Mouse (Mus musculus) liver, embryonic 13.5 days (tissue): ENCODE results near the gene Apol7a. TPM values are rescaled to one million over a fixed set of nuclear protein-coding genes. Genes with fewer than 3 reads are reported as not detected.
A peak's percentile ranks its signal among the peaks of the same experiment; 100 is the strongest.

ENCODE experiments used
- ATAC-seq: fragments of 200-750 bp; cut with Nextera tagmentation; 2 replicates; pipeline ENCODE4 v1.8.0; 2017; ENCODE audit warnings: low read depth, mild to moderate bottlenecking, moderate number of reproducible peaks, moderate library complexity
- DNase-seq: peaks from one replicate; pipeline ENCODE4 v3.0.0; 2022
- H3K27ac ChIP-seq: fragments of 300-500 bp; sonication (generic); 2 replicates; pipeline ENCODE4 v1.5.1; 2015; ENCODE audit warnings: moderate library complexity, mild to moderate bottlenecking, inconsistent platforms
- H3K27me3 ChIP-seq: fragments of 300-500 bp; sonication (generic); 2 replicates; pipeline ENCODE4 v1.6.1; 2015; ENCODE audit warnings: mild to moderate bottlenecking, inconsistent platforms
- H3K36me3 ChIP-seq: fragments of 300-500 bp; sonication (generic); 2 replicates; pipeline ENCODE4 v1.6.1; 2015; ENCODE audit warnings: mild to moderate bottlenecking, inconsistent platforms
- H3K4me1 ChIP-seq: fragments of 300-500 bp; sonication (generic); replicated peaks from 2 replicates; pipeline ENCODE4 v1.6.1; 2015; ENCODE audit warnings: inconsistent platforms
- H3K4me2 ChIP-seq: fragments of 300-500 bp; sonication (generic); 2 replicates; pipeline ENCODE4 v1.6.1; 2015; ENCODE audit warnings: inconsistent platforms, mild to moderate bottlenecking, moderate library complexity
- H3K4me3 ChIP-seq: fragments of 300-500 bp; sonication (generic); replicated peaks from 2 replicates; pipeline ENCODE4 v1.5.1; 2015; ENCODE audit warnings: mild to moderate bottlenecking, inconsistent platforms
- H3K9ac ChIP-seq: fragments of 300-500 bp; sonication (generic); 2 replicates; pipeline ENCODE4 v1.6.1; 2015; ENCODE audit warnings: mild to moderate bottlenecking, inconsistent platforms
- H3K9me3 ChIP-seq: fragments of 300-500 bp; sonication (generic); replicated peaks from 2 replicates; pipeline ENCODE4 v1.6.1; 2016; ENCODE audit warnings: inconsistent platforms
- WGBS: fragments of 180-500 bp; shearing (Covaris S2); methylation state at CpG from one replicate; pipeline ENCODE4 v1.1.7; 2015; ENCODE audit not compliant: insufficient replicate concordance; 5-methylcytosine and 5-hydroxymethylcytosine counted together
- polyA plus RNA-seq: library from polyadenylated mRNA; unstranded; fragments of >200 nt; fragmentation: Nextera tagmentation; extraction: Ambion mirVana; gene quantifications from 2 replicates; pipeline ENCODE4 v1.2.1, GENCODE M21; 2015

Gene Apol7a
- polyA plus RNA-seq, 1 experiment from 2014 or later: 0.27 TPM

DNA sequence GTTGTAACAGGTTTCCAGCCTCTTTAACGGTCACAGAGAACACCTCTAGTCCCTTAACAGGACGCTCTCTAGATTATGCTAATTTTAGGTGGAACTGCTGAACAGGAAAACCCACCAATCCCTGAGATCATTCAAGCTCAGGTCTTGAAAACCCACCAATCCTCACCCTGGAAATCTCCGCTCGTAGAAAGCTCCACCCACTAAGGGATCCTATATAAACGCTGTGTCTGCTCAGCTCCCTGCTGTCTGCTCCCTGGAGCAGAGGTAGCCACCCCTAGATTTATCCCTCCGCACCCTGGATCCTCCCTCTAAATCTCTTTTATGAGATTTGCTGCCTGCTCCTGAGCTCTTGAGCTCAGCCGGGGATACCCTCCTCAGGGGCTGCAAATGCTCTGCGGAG is 28.3 kb downstream of the Apol7a start:
- H3K9ac ChIP-seq: no peak overlapping the region
- H3K27me3 ChIP-seq: peaks cover 16% of the 10 kb centered on the region
- H3K9me3 ChIP-seq: no peaks in the 10 kb centered on the region
- H3K36me3 ChIP-seq: no peaks in the 10 kb centered on the region
- H3K4me2 ChIP-seq: no peak overlapping the region
- WGBS: 78% methylated on average over 8 of the region's 8 CpGs
- ATAC-seq (no peak), DNase-seq (no peak)
- H3K4me3 ChIP-seq: no peak overlapping the region
- H3K27ac ChIP-seq: no peak overlapping the region
- peaks cover 5% of the 10 kb centered on the region; the same call in 1 of the 2 replicates for H3K4me1 ChIP-seq

DNA sequence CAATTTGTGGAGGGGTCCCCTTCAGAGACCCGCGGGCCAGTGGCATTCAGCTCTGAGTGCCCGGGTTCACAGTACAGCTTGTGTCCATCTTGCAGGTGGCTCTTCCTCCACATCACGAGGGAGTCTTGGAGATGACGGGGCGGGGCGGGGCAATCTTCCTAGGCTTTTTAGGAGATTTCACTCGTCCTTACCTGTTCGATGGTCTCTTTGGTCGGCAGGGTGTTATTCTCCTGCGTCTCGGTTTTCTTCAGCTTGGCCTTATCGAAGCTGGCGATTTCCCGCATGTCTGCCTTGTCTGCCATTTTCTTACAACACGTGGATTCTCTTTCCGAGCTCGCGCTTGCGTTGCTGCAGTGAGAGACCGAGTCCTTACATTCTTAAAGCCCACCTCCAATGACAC is 28.9 kb downstream of the Apol7a start:
- Histone ChIP-seq H3K4me3 (no peak overlapping the region), H3K27me3 (peaks cover 17% of the 10 kb centered on the region), H3K4me2 (no peak overlapping the region), H3K9ac (no peak overlapping the region), H3K9me3 (no peaks in the 10 kb centered on the region), H3K27ac (no peak overlapping the region), H3K36me3 (no peaks in the 10 kb centered on the region), H3K4me1 (peaks cover 5% of the 10 kb centered on the region; the same call in 1 of the 2 replicates)
- DNase-seq: no peak
- WGBS: 82% methylated on average over 21 of the region's 21 CpGs
- ATAC-seq: no peak

DNA sequence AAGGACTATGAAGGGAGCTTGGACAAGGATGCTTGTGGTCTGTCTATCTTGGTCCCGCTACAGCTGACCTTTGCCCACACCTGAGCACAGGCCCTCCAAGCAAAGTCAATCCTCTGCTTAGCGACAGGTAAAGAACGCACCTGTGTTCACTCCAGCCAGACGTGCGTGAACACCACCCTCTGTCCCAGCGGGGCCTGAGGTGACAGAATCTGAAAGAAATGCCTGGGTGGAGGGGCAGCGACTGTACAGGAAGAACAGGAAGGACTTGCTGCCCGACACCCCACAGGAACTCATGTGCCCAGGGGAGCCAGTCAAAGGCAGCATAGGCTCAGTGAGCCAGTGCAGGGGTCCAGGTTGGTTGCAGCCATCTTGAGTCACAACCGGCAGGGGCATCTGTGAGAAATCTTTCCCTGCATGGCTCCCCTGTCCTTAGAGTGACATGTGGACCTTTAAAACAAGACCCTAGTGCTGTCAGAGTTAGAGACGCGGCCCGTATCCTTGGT is 30.0 kb downstream of the Apol7a start:
- Histone ChIP-seq H3K9ac (no peak overlapping the region), H3K27me3 (peaks cover 17% of the 10 kb centered on the region), H3K27ac (no peak overlapping the region), H3K4me1 (peaks cover 5% of the 10 kb centered on the region; the same call in 1 of the 2 replicates), H3K9me3 (no peaks in the 10 kb centered on the region), H3K36me3 (no peaks in the 10 kb centered on the region), H3K4me2 (no peak overlapping the region), H3K4me3 (no peak overlapping the region)
- no peak for DNase-seq
- 74% methylated on average over 12 of the region's 12 CpGs for WGBS
- no peak for ATAC-seq

DNA sequence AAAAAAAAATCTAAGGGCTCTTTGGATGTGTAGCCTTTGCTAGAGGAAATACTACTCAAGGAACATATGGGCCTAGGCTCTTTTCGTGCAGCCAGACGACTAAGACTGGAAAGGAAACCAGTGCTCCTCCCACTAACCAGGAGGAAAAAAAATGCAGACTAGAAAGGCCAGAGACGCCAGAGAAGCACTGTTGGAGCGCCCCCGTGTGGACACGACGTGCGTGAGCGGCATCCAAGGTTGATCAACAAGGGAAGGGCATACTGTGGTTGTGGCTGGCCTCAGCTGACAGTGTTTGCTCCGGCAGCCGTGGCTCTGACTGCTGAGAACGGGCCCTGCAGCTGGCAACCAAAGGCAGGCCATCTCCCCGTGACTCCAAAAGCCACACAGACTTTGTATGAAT is 30.8 kb downstream of the Apol7a start:
- Histone ChIP-seq H3K4me3 (no peak overlapping the region), H3K9me3 (no peaks in the 10 kb centered on the region), H3K4me1 (peaks cover 5% of the 10 kb centered on the region; the same call in 1 of the 2 replicates), H3K27me3 (peaks cover 17% of the 10 kb centered on the region), H3K36me3 (no peaks in the 10 kb centered on the region), H3K27ac (no peak overlapping the region), H3K4me2 (peak overlapping the region; percentile 34; the same call in 1 of the 2 replicates), H3K9ac (no peak overlapping the region)
- under 1% methylated on average over 13 of the region's 13 CpGs for WGBS
- DNase-seq (peak; percentile 64), ATAC-seq (no peak)

DNA sequence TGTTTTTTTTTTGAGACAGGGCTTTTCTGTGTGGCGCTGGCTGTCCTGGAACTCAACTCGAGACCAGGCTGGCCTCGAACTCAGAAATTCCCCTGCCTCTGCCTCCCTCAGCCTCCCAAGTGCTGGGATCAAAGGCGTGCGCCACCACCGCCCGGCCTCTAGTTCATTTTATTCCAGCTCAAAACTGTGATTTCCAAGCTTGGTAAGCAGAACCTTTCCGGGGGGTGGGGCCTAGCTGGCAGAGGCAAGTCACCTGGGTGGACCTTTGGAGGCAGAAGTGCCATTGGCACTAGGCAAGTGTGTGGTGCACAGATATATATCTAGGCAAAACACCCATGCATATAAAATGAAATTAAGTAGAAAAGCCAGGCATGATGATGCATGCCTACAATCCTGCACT is 31.4 kb downstream of the Apol7a start:
- Histone ChIP-seq H3K36me3 (no peaks in the 10 kb centered on the region), H3K27ac (no peak overlapping the region), H3K9ac (no peak overlapping the region), H3K4me2 (no peak overlapping the region), H3K4me1 (peaks cover 5% of the 10 kb centered on the region; the same call in 1 of the 2 replicates), H3K4me3 (no peak overlapping the region), H3K9me3 (no peaks in the 10 kb centered on the region), H3K27me3 (peaks cover 17% of the 10 kb centered on the region)
- 34% methylated on average over 8 of the region's 8 CpGs for WGBS
- DNase-seq: no peak
- ATAC-seq: no peak

DNA sequence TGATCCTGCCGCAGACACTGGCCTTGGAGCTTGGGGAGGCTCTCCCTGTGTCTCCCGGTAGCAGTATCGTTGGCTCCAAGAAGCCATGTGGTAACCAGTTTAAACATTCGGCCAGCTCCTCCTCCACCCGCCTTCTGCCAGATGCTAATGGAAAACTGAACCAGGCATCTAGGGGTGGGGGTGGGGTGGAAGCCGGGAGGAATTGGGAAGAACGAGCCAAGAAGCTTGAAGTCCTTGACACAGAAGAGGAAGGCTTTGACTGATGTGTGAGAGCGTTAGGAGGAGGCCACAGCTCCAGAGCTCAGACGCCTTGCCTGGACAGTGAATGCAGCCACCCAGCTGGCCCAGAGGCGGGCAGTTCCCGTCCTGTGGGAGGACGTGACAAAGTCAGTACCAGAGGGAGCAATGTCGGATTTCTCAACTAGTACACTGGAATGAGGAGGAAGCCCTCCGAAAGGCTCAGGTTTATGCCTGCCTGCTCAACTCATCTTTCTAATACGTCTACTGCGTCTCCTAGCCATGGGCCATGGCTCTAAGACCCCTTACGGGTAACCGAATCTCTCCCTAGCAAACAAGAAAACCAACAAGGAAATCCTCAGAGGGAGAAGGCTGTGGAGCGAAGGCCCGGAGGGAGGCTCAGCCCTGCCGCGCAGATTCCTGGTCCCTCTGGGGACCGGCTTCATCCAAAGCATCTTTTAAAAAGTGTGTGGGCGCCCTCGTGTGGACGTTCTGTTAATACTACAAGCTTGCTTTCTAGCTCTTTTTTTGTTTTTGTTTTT is 32.0 kb downstream of the Apol7a start:
- DNase-seq: peak; percentile 20
- 6% methylated on average over 26 of the region's 26 CpGs for WGBS
- no peak overlapping the region; the same call in 1 of the 2 replicates for H3K9ac ChIP-seq
- peak overlapping the region; percentile 55 for H3K27ac ChIP-seq
- H3K9me3 ChIP-seq: no peaks in the 10 kb centered on the region
- no peaks in the 10 kb centered on the region for H3K36me3 ChIP-seq
- H3K27me3 ChIP-seq: peaks cover 17% of the 10 kb centered on the region
- no peak for ATAC-seq
- H3K4me2 ChIP-seq: peak overlapping the region; percentile 44
- peaks cover 5% of the 10 kb centered on the region; the same call in 1 of the 2 replicates for H3K4me1 ChIP-seq
- peak overlapping the region; percentile 27; the same call in 1 of the 2 replicates for H3K4me3 ChIP-seq

DNA sequence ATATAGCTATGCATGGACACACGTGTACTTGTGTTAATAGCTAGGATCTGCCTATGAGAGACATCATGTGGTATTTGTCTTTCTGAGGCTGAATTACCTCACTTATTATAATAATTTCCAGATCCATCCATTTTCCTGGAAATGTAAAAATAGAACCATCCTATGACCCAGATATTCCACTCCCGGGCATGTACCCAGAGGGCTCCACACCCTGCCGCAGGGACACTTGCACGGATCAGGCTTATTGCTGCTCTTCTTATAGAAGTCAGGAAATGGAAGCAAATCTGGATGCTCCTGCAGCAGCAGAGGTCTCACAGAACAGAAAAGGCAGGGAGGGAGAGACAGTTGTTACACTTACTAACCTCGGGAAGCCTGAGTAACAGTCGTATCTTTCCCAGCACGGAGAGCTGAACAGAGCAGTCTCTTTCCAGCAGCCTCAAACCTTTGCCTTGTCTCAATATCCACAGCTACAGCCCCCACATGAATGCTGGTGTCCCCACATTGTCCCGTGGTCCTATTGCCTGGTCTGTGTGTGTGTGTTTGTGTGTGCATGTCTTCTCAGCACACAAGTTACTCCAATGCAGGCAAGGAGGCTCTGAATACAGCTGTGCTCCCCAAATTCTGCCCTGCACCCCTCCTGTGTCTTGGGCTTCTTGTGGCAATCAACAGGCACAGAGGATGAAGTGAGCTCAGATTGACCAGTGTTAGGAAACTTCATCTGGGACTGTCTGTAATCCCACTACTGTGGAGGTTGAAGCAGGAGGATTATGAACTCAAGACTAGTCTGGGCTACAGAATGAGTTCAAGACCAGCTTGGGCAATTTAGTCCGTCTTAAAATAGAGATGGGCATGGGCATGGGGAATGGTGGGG is 33.0 kb downstream of the Apol7a start:
- WGBS: 50% methylated on average over 9 of the region's 9 CpGs
- Histone ChIP-seq H3K4me2 (no peak overlapping the region), H3K27ac (no peak overlapping the region)

DNA sequence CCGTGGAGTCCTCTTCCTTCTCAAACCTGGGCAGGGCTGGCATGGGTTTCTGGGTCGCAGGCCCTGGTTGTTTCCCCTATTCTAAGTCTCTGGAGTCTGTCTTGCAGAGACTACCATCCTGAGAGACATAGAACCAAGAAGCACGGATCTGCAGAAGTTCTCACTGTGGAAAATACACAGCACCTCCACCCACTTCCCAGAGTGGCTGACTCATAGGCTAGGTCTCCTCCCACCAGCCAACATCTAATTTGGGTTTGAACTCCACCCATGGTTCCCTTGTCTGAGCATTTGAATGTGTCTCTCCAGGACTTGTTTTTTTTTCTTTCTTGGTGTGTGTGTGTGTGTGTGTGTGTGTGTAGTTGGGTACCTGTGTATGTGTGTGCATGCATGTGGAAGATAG is 34.9 kb downstream of the Apol7a start:
- Histone ChIP-seq H3K9me3 (no peaks in the 10 kb centered on the region), H3K27me3 (peaks cover 24% of the 10 kb centered on the region), H3K4me3 (no peak overlapping the region), H3K4me2 (no peak overlapping the region), H3K36me3 (no peaks in the 10 kb centered on the region), H3K4me1 (peaks cover 5% of the 10 kb centered on the region; the same call in 1 of the 2 replicates), H3K27ac (no peak overlapping the region), H3K9ac (no peak overlapping the region)
- DNase-seq (no peak), ATAC-seq (no peak)
- 37% methylated on average over 3 of the region's 3 CpGs for WGBS

More for the DNA sequence above, 33.0 kb downstream of the Apol7a start:
- ATAC-seq (no peak), DNase-seq (no peak)
- no peak overlapping the region for H3K4me3 ChIP-seq
- no peaks in the 10 kb centered on the region for H3K9me3 ChIP-seq
- peaks cover 5% of the 10 kb centered on the region; the same call in 1 of the 2 replicates for H3K4me1 ChIP-seq
- H3K9ac ChIP-seq: no peak overlapping the region
- no peaks in the 10 kb centered on the region for H3K36me3 ChIP-seq
- H3K27me3 ChIP-seq: peaks cover 17% of the 10 kb centered on the region

DNA sequence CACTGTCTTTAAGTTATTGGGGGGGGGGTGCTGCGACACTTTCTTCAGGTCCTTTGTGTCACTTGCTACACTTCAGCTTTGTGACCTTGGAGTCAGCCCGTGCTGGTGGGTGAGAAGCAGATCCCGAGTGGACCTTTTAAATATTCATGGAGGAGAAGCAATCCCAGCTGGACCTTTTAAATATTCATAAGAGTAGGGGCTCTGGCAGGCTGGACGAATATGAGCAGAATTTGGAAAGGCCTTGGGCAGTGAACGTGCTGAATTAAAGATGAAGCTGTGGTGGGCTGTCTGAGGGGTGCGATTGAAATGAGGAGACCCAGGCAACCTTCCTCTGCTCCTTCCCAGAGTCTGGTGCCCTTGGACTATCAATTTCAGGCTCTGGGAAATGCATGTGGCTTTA is 35.3 kb downstream of the Apol7a start:
- Histone ChIP-seq H3K4me2 (no peak overlapping the region), H3K36me3 (no peaks in the 10 kb centered on the region), H3K4me1 (peaks cover 6% of the 10 kb centered on the region; the same call in 1 of the 2 replicates), H3K4me3 (no peak overlapping the region), H3K9me3 (no peaks in the 10 kb centered on the region), H3K9ac (no peak overlapping the region), H3K27ac (no peak overlapping the region), H3K27me3 (peaks cover 27% of the 10 kb centered on the region)
- 50% methylated on average over 6 of the region's 6 CpGs for WGBS
- ATAC-seq: no peak
- no peak for DNase-seq

DNA sequence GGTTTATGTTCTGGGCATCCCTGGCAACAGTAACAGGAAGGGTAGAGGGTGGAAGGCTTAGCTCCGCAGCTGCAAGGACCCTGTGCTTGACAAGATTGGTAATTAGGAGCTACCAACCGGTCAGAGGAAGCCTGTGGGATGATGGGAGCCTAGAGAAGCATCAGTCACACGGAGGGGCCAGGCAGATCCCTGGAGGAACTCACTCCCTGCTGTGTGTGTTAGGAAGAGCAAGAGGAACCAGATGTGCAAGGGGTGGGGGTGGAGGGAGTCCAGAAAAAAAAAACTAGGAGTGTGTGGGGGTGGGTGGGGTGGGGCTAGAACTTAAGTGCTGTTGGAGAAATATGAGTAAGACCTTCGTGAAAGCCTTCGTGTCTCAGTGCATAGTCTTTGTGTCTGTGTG is 36.0 kb downstream of the Apol7a start:
- no peak overlapping the region for H3K27ac ChIP-seq
- H3K4me1 ChIP-seq: peaks cover 10% of the 10 kb centered on the region; the same call in 1 of the 2 replicates
- no peak for ATAC-seq
- peaks cover 27% of the 10 kb centered on the region for H3K27me3 ChIP-seq
- DNase-seq: no peak
- H3K4me2 ChIP-seq: no peak overlapping the region
- H3K4me3 ChIP-seq: no peak overlapping the region
- 28% methylated on average over 5 of the region's 5 CpGs for WGBS
- no peaks in the 10 kb centered on the region for H3K36me3 ChIP-seq
- H3K9me3 ChIP-seq: no peaks in the 10 kb centered on the region
- no peak overlapping the region for H3K9ac ChIP-seq

DNA sequence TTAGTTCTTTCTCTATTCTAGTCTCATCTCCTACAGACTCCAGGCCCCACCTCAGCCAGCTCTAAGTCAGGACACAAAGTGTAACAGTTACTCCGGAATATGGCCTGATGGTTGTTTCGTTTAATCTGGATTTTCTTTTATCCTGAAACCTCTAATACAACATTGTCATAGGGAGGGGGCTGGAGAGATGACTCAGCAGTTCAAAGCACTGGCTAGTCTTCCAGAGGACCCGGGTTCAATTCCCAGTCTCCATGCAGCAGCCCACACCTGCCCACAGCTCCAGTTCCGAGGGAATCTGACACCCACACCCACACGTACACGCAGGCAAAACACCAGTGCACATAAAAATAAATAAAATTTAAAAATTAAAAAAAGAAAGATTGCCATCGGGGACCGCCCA is 39.0 kb downstream of the Apol7a start:
- 72% methylated on average over 8 of the region's 8 CpGs for WGBS
- H3K4me3 ChIP-seq: no peak overlapping the region
- DNase-seq (no peak), ATAC-seq (no peak)
- no peak overlapping the region for H3K9ac ChIP-seq
- no peak overlapping the region for H3K4me2 ChIP-seq
- H3K36me3 ChIP-seq: no peaks in the 10 kb centered on the region
- peaks cover 20% of the 10 kb centered on the region for H3K4me1 ChIP-seq
- H3K27me3 ChIP-seq: peaks cover 9% of the 10 kb centered on the region
- H3K9me3 ChIP-seq: no peaks in the 10 kb centered on the region
- H3K27ac ChIP-seq: no peak overlapping the region
